23 mouse cellular contexts compared by ENCODE assay signal in genomic region chr17:14226778-14227177, GRCm38 (mm10).
"Had no signal": no experiment of that assay in that cellular context is flagged by ENCODE, and none has a peak within 500 bp of the region (broad histone marks: within the 10 kb centered on the region; RNA-seq: fewer than 3 reads in every experiment).

No protein-coding gene starts in this region.

- DNase-seq: kidney, adult 18-20 months; kidney, postnatal 10 days; kidney, postnatal 36 days; layer of hippocampus, postnatal 36 days; liver; lung, adult 18-20 months; lung, postnatal 10 days; lung, postnatal 36 days; midbrain, embryonic 14.5 days; right cerebral cortex, adult 18-20 months; right cerebral cortex, postnatal 25 days; thymus, adult 18-20 months; thymus, postnatal 14 days; thymus, postnatal 4 days had no signal

- ATAC-seq: liver, embryonic 12.5 days had no signal

- H3K9me3 ChIP-seq: limb, embryonic 12.5 days; liver, embryonic 12.5 days; liver, embryonic 15.5 days; lung, embryonic 15.5 days; megakaryocyte, embryonic 14.5 days; midbrain, embryonic 10.5 days; neural tube, embryonic 12.5 days; neural tube, embryonic 15.5 days had no signal

- H3K27ac ChIP-seq: left cerebral cortex, adult 2 months; limb, embryonic 12.5 days; liver, embryonic 12.5 days; liver, embryonic 15.5 days; lung, embryonic 15.5 days; midbrain, embryonic 10.5 days; neural tube, embryonic 12.5 days; neural tube, embryonic 15.5 days had no signal

- H3K9ac ChIP-seq: limb, embryonic 12.5 days; liver, embryonic 12.5 days; liver, embryonic 15.5 days; lung, embryonic 15.5 days; neural tube, embryonic 12.5 days; neural tube, embryonic 15.5 days had no signal

- H3K4me1 ChIP-seq: liver, embryonic 12.5 days; liver, embryonic 15.5 days; megakaryocyte, embryonic 14.5 days had no signal

- H3K4me2 ChIP-seq: limb, embryonic 12.5 days; liver, embryonic 12.5 days; liver, embryonic 15.5 days; lung, embryonic 15.5 days; neural tube, embryonic 12.5 days; neural tube, embryonic 15.5 days had no signal

- H3K27me3 ChIP-seq: neural tube, embryonic 12.5 days had no signal

- H3K4me3 ChIP-seq: left cerebral cortex, adult 2 months; limb, embryonic 12.5 days; liver, embryonic 12.5 days; liver, embryonic 15.5 days; lung, embryonic 15.5 days; megakaryocyte, embryonic 14.5 days; midbrain, embryonic 10.5 days; neural tube, embryonic 12.5 days; neural tube, embryonic 15.5 days had no signal

- H3K36me3 ChIP-seq: limb, embryonic 12.5 days; liver, embryonic 12.5 days; liver, embryonic 15.5 days; lung, embryonic 15.5 days; midbrain, embryonic 10.5 days; neural tube, embryonic 12.5 days; neural tube, embryonic 15.5 days had no signal
